Mouse (Mus musculus): ENCODE data around the gene Tbc1d1.

Gene Tbc1d1

GRCm38 (mm10) chr5:64382451-64383057, 226.4 kb downstream of the Tbc1d1 start:
- peak; percentile 73 for DNase-seq (ENCODE audit: low read depth, low spot score)

DNA sequence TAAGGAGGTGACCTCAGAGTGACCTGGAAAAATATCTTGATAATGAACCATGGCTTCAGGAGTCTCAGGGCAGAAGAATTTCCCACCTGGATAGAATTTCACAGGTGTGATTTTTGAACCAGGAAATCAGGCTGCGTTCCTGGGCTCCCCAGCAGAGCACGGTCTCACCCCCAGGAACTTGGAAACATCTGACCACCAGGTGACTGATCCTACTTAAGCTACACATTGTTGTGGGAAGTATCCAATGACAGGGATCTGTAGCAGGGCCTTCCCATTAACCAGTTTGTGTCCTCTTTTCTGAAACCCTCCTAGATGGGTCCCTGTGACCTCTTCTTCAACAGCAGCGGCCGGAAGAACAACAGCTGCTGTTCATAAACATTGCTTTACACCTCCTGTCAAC, 227.1 kb downstream of the Tbc1d1 start:
- DNase-seq (ENCODE audit: low read depth, low spot score) = no peak

DNA sequence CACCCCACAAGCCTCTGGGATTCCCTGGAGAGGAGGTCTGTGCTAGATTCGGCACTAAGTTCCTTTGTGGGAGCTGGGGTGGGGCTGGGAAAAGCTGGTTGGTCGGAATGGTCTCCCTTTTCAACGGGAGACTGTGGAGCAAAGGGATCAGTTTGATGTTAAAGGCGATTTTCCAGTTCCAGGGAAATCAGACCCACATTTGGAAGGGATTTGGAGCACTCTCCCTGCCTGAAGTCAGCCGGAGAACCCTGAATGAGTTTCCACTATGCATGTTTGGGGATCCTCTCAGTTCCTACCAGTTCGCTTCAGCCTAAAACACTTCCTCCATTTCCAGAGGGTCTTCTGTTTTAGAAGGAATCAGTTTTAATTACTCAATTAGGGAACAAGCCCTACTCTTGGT, 228.4 kb downstream of the Tbc1d1 start:
- DNase-seq (ENCODE audit: low read depth, low spot score) = no peak

GRCm38 (mm10) chr5:64386996-64387395, 230.9 kb downstream of the Tbc1d1 start:
- DNase-seq (ENCODE audit: low read depth, low spot score) = peak; percentile 50

- DNase-seq (ENCODE audit: low read depth, low spot score) = no peak
Observed at GRCm38 (mm10) chr5:64389202-64389929, 233.3 kb downstream of the Tbc1d1 start.

- DNase-seq (ENCODE audit: low read depth, low spot score) = peak; percentile 91
Observed at GRCm38 (mm10) chr5:64391346-64391745, 235.2 kb downstream of the Tbc1d1 start.

DNA sequence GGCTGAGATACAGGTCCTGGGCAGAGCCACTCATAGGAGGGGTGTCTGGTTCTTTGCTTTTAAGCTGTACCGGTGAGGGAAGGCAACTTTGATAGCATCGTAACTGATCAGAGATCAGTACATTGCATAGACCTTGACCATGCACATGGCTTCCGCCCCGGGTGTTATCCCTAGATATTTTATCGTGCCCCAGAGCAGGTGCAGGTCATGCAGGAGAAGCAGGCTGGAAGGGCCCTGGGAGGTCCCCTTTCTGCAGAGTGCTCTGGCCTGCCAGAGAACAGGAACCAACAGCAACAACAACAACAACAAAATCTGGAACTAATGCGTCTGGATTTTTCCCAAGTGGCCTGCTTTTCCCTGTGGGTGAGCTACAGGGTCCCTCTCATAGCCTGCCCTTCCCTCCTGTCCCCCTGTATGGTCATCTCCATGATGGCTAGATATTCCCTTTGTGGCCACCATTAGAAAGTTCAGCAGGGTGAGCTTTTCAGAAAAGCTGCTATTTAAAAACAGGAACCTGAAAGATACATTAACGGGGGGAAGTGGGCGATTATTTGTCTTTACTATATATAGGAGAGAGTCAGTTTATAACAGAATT, 236.4 kb downstream of the Tbc1d1 start:
- no peak for DNase-seq (ENCODE audit: low read depth, low spot score)

DNA sequence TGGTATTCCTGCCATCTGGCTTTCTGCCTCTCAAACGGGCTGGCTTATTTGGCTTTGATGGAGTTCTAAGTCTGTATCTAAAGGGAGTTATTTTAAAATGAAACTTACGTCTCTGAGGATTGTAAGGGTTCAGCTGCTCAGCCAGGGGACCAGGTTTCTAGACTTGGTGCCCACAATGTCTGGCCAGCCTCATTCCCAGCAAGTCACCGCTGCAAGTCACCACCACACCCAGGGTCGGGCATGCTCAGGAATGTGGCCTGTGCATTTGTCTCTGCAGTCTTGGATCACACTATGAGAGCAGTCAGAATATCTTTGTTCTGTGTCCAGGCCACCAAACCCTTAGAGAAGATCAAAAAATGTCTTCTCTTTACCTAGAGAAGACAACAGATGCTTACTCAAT, 237.4 kb downstream of the Tbc1d1 start:
- DNase-seq (ENCODE audit: low read depth, low spot score) = no peak

GRCm38 (mm10) chr5:64398155-64398554, 242.1 kb downstream of the Tbc1d1 start:
- no peak for DNase-seq (ENCODE audit: low read depth, low spot score)

DNA sequence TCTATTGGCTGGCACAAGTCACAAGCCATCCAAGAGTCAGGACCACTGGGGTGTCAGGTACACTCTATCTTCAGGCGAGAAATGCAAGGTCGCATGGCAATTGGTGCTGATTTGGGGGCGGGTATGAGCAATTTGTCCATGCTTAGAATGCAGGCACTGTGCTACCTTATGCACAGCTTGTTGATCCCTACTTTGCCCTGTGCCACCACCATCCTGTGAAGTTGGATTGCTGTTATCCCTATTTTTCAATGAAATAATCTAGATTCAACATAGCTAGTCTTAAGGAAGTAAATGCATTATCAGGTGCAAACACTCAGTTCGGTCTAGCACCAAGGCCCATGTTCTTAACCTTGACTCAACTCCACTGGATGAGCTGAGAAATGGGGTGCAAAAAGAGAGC, 244.6 kb downstream of the Tbc1d1 start:
- DNase-seq (ENCODE audit: low read depth, low spot score) = no peak

All from ES-CJ7 (cell line).